Mouse (Mus musculus): ENCODE measurements around the gene Snrpc. TPM values are rescaled to one million over a fixed set of nuclear protein-coding genes. Genes with fewer than 3 reads are reported as not detected.

The Snrpc gene
- polyA plus RNA-seq (2014; fragmentation: Illumina TruSeq; extraction: RNeasy Lipid Tissue Mini Kit (QIAGEN cat#74804); ENCODE audit: low read depth, low replicate concordance): 28.2 TPM

DNA sequence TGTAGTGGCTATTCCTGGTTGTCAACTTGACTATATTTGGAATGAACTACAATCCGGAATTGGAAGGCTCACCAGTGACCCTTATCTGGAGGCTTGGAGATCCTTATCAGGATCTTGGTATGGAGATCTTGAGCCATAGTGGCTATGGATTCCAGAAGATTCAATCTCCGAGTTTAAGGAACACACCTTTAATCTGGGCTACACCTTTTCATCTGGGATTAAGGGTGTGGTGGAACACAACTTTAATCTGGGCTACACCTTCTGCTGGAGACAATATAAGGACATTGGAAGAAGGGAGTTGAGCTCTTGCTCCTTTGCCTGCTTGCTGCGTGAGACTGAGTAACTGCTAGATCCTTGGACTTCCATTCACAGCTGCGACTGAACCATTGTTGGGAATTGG, at the start of gene Snrpc:
TSS of gene Snrpc (plus strand) at position 301 of the 400 bp plus-strand sequence.

DNA sequence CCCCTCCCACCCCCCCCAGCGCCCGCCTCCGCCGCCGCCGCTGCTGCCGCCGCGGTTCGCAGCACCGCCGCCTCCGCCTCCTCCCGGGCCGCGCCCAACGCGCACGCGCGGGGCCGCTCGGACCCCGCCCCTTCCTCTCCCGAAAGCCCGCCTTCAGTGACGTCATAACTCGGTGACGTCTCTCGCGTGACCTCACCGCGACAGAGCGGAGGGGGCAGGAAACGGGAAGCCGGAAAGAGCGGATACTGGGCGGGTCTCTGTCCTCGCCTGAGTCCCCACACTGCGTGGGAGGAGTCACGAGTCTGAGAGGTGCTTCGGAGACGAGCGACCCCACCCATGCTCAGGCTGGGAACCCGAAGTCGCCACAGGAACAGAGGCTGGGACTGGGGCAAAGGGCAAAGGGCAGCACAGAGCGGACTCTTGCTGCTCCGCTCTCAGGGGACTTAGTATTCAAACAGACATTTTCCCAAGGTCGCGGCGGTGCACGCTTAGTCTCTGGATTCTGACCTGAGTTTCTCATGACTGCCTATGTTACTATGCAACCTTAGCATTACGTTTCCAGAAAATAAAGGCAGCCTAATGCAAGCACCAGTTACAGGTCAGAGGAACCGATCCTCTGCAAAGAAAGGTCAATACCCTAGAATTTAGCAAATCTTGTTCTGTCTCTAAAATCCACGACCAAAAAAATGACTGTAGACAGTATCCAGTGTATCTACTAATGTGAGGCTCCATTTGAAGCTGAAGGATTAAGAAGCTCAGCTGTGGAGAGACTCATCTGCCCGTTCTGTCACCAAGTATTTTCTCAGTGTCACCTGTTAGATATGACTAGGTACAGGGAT, 17.2 kb upstream of the Snrpc start, which contains the start of gene D17Wsu92e:
TSS of gene D17Wsu92e (minus strand) at position 81 of the 839 bp plus-strand sequence.

GRCm38 (mm10) chr17:27856265-27856797, 18.4 kb downstream of the Snrpc start, which contains the start of gene Uhrf1bp1:
Uhrf1bp1 (plus strand) TSS chr17:27856441.

Other genes with a start within 250 kb of the Snrpc start
- gene Nudt3, start 214.7 kb upstream of the Snrpc start, polyA plus RNA-seq (2014; fragmentation: Illumina TruSeq; extraction: RNeasy Lipid Tissue Mini Kit (QIAGEN cat#74804); ENCODE audit: low read depth, low replicate concordance): 21.4 TPM
- not detected for gene RPS10-NUDT3, start 202.9 kb upstream of the Snrpc start, polyA plus RNA-seq (2014; fragmentation: Illumina TruSeq; extraction: RNeasy Lipid Tissue Mini Kit (QIAGEN cat#74804); ENCODE audit: low read depth, low replicate concordance)
- gene Rps10, start 201.5 kb upstream of the Snrpc start, polyA plus RNA-seq (2014; fragmentation: Illumina TruSeq; extraction: RNeasy Lipid Tissue Mini Kit (QIAGEN cat#74804); ENCODE audit: low read depth, low replicate concordance): 34.5 TPM
- gene Pacsin1, start 182.6 kb upstream of the Snrpc start, polyA plus RNA-seq (2014; fragmentation: Illumina TruSeq; extraction: RNeasy Lipid Tissue Mini Kit (QIAGEN cat#74804); ENCODE audit: low read depth, low replicate concordance): not detected
- gene Spdef, start 109.2 kb upstream of the Snrpc start, polyA plus RNA-seq (2014; fragmentation: Illumina TruSeq; extraction: RNeasy Lipid Tissue Mini Kit (QIAGEN cat#74804); ENCODE audit: low read depth, low replicate concordance): not detected
- 82.3 TPM for gene D17Wsu92e, start 17.5 kb upstream of the Snrpc start, polyA plus RNA-seq (2014; fragmentation: Illumina TruSeq; extraction: RNeasy Lipid Tissue Mini Kit (QIAGEN cat#74804); ENCODE audit: low read depth, low replicate concordance)
- 3.7 TPM for gene Uhrf1bp1, start 18.3 kb downstream of the Snrpc start, polyA plus RNA-seq (2014; fragmentation: Illumina TruSeq; extraction: RNeasy Lipid Tissue Mini Kit (QIAGEN cat#74804); ENCODE audit: low read depth, low replicate concordance)
- 3.0 TPM for gene Anks1, start 71.2 kb downstream of the Snrpc start, polyA plus RNA-seq (2014; fragmentation: Illumina TruSeq; extraction: RNeasy Lipid Tissue Mini Kit (QIAGEN cat#74804); ENCODE audit: low read depth, low replicate concordance)
- gene Taf11, start 71.7 kb downstream of the Snrpc start, polyA plus RNA-seq (2014; fragmentation: Illumina TruSeq; extraction: RNeasy Lipid Tissue Mini Kit (QIAGEN cat#74804); ENCODE audit: low read depth, low replicate concordance): 25.2 TPM
- gene Tcp11, start 242.5 kb downstream of the Snrpc start, polyA plus RNA-seq (2014; fragmentation: Illumina TruSeq; extraction: RNeasy Lipid Tissue Mini Kit (QIAGEN cat#74804); ENCODE audit: low read depth, low replicate concordance): not detected

Measured in kidney, adult 10 weeks (tissue).